ENCODE assay signal across 22 mouse cellular contexts in genomic region chr3:80871472-80872171, GRCm38 (mm10). TPM values are rescaled to one million over a fixed set of nuclear protein-coding genes. Genes with fewer than 3 reads are reported as not detected.
DNase-seq lines count a peak whose midpoint lies in the region; ATAC-seq lines count a peak whose summit lies in the region.
"Had no signal": no experiment of that assay in that cellular context is flagged by ENCODE, and none has a peak within 500 bp of the region (broad histone marks: within the 10 kb centered on the region; RNA-seq: fewer than 3 reads in every experiment).

No protein-coding gene starts in this region.

- no peaks in the 10 kb centered on the region for H3K4me1 ChIP-seq in forebrain, embryonic 13.5 days
- H3K4me1 ChIP-seq in forebrain, embryonic 10.5 days = no peaks in the 10 kb centered on the region
- H3K4me1 ChIP-seq in forebrain, embryonic 16.5 days (replicated peaks; ENCODE audit: control insufficient read depth, insufficient read depth, low read length) = no peaks in the 10 kb centered on the region
- peaks cover 7% of the 10 kb centered on the region; the same call in 1 of the 2 replicates for H3K4me1 ChIP-seq in forebrain, embryonic 12.5 days
- H3K4me1 ChIP-seq: embryonic facial prominence, embryonic 12.5 days; embryonic facial prominence, embryonic 15.5 days; heart, embryonic 10.5 days; hindbrain, embryonic 12.5 days; hindbrain, embryonic 15.5 days had no signal

- WGBS in forebrain, embryonic 13.5 days = 54% methylated on average over 1 of the region's 1 CpGs
- 95% methylated on average over 1 of the region's 1 CpGs for WGBS in forebrain, embryonic 10.5 days
- WGBS in forebrain, embryonic 16.5 days = 35% methylated on average over 1 of the region's 1 CpGs
- 73% methylated on average over 1 of the region's 1 CpGs for WGBS in forebrain, embryonic 12.5 days

- H3K27ac ChIP-seq in forebrain, embryonic 13.5 days = no peak overlapping the region
- H3K27ac ChIP-seq in forebrain, embryonic 10.5 days = no peak overlapping the region
- no peak overlapping the region for H3K27ac ChIP-seq in forebrain, embryonic 16.5 days (ENCODE audit: low read length)
- no peak overlapping the region for H3K27ac ChIP-seq in forebrain, embryonic 12.5 days
- H3K27ac ChIP-seq: embryonic facial prominence, embryonic 12.5 days; embryonic facial prominence, embryonic 15.5 days; heart, adult 2 months; heart, embryonic 10.5 days; hindbrain, embryonic 12.5 days; hindbrain, embryonic 15.5 days had no signal

- ATAC-seq in forebrain, embryonic 13.5 days = peak; percentile 44
- peak; percentile 60 for ATAC-seq in forebrain, embryonic 16.5 days
- ATAC-seq in forebrain, embryonic 12.5 days (ENCODE audit: low FRiP score) = no peak
- ATAC-seq: intestine, postnatal 0 days; Patski had no signal

- no peak overlapping the region for H3K9ac ChIP-seq in forebrain, embryonic 13.5 days
- no peak overlapping the region for H3K9ac ChIP-seq in forebrain, embryonic 16.5 days (replicated peaks; ENCODE audit: low read depth, low read length)
- no peak overlapping the region for H3K9ac ChIP-seq in forebrain, embryonic 12.5 days
- H3K9ac ChIP-seq: embryonic facial prominence, embryonic 12.5 days; embryonic facial prominence, embryonic 15.5 days; hindbrain, embryonic 12.5 days; hindbrain, embryonic 15.5 days had no signal

- no peak overlapping the region for H3K4me3 ChIP-seq in forebrain, embryonic 13.5 days
- no peak overlapping the region for H3K4me3 ChIP-seq in forebrain, embryonic 10.5 days
- no peak overlapping the region for H3K4me3 ChIP-seq in forebrain, embryonic 16.5 days (replicated peaks; ENCODE audit: low read length)
- no peak overlapping the region for H3K4me3 ChIP-seq in forebrain, embryonic 12.5 days (replicated peaks)
- H3K4me3 ChIP-seq: embryonic facial prominence, embryonic 12.5 days; embryonic facial prominence, embryonic 15.5 days; heart, adult 2 months; heart, embryonic 10.5 days; hindbrain, embryonic 12.5 days; hindbrain, embryonic 15.5 days had no signal

- H3K27me3 ChIP-seq in forebrain, embryonic 13.5 days = no peaks in the 10 kb centered on the region
- H3K27me3 ChIP-seq in forebrain, embryonic 10.5 days (ENCODE audit: poor library complexity, severe bottlenecking) = no peaks in the 10 kb centered on the region
- no peaks in the 10 kb centered on the region for H3K27me3 ChIP-seq in forebrain, embryonic 16.5 days (replicated peaks; ENCODE audit: control insufficient read depth, insufficient read depth, low read length)
- no peaks in the 10 kb centered on the region for H3K27me3 ChIP-seq in forebrain, embryonic 12.5 days
- H3K27me3 ChIP-seq: embryonic facial prominence, embryonic 12.5 days; embryonic facial prominence, embryonic 15.5 days; hindbrain, embryonic 12.5 days; hindbrain, embryonic 15.5 days had no signal

- no peak for DNase-seq in forebrain, embryonic 10.5 days (ENCODE audit: extremely low spot score, low spot score)
- peak; percentile 16 for DNase-seq in retina, postnatal 1 day
- DNase-seq in retina, embryonic 14.5 days (ENCODE audit: low spot score) = no peak
- DNase-seq: adrenal gland, postnatal 10 days; adrenal gland, postnatal 36 days; cerebellum, adult 11 months; cerebellum, adult 2 months; cerebellum, adult 9-11 months; cerebellum, postnatal 25 days; gastrocnemius, postnatal 10 days; gastrocnemius, postnatal 36 days; heart, adult 2 months had no signal

- no peaks in the 10 kb centered on the region for H3K36me3 ChIP-seq in forebrain, embryonic 13.5 days (ENCODE audit: poor library complexity, severe bottlenecking)
- H3K36me3 ChIP-seq in forebrain, embryonic 10.5 days (replicated peaks) = no peaks in the 10 kb centered on the region
- H3K36me3 ChIP-seq in forebrain, embryonic 16.5 days (ENCODE audit: control insufficient read depth, insufficient read depth) = peaks cover 2% of the 10 kb centered on the region; the same call in 1 of the 2 replicates
- no peaks in the 10 kb centered on the region for H3K36me3 ChIP-seq in forebrain, embryonic 12.5 days (replicated peaks)
- H3K36me3 ChIP-seq: embryonic facial prominence, embryonic 12.5 days; embryonic facial prominence, embryonic 15.5 days; heart, embryonic 10.5 days; hindbrain, embryonic 12.5 days had no signal

- H3K4me2 ChIP-seq in forebrain, embryonic 13.5 days = no peak overlapping the region
- H3K4me2 ChIP-seq in forebrain, embryonic 16.5 days (ENCODE audit: low read length) = no peak overlapping the region
- no peak overlapping the region for H3K4me2 ChIP-seq in forebrain, embryonic 12.5 days
- H3K4me2 ChIP-seq: embryonic facial prominence, embryonic 12.5 days; embryonic facial prominence, embryonic 15.5 days; hindbrain, embryonic 12.5 days; hindbrain, embryonic 15.5 days had no signal

- H3K9me3 ChIP-seq in forebrain, embryonic 13.5 days (replicated peaks) = no peaks in the 10 kb centered on the region
- H3K9me3 ChIP-seq in forebrain, embryonic 10.5 days = no peaks in the 10 kb centered on the region
- no peaks in the 10 kb centered on the region for H3K9me3 ChIP-seq in forebrain, embryonic 16.5 days (ENCODE audit: control insufficient read depth, low read length)
- H3K9me3 ChIP-seq in forebrain, embryonic 12.5 days = no peaks in the 10 kb centered on the region
- H3K9me3 ChIP-seq: embryonic facial prominence, embryonic 12.5 days; embryonic facial prominence, embryonic 15.5 days; heart, embryonic 10.5 days; hindbrain, embryonic 12.5 days; hindbrain, embryonic 15.5 days had no signal

RNA-seq across cellular contexts. Expression of gene Glrb, which starts 41.8 kb away (rescaled TPM):
- polyA plus RNA-seq in forebrain, embryonic 13.5 days (2015; fragmentation: Nextera tagmentation; extraction: Ambion mirVana) = 18.3 and 18.9 TPM in 2 replicates
- 6.9 and 7.2 TPM in 2 replicates for polyA plus RNA-seq in forebrain, embryonic 10.5 days (2016; fragmentation: Nextera tagmentation; extraction: Ambion mirVana)
- 42.1 and 44.7 TPM in 2 replicates for polyA plus RNA-seq in forebrain, embryonic 16.5 days (2015; fragmentation: Nextera tagmentation; extraction: Ambion mirVana)
- polyA plus RNA-seq in forebrain, embryonic 12.5 days (2016; fragmentation: Nextera tagmentation; extraction: Ambion mirVana) = 14.5 and 15.3 TPM in 2 replicates
